Mouse (Mus musculus): Measurements from ENCODE around the gene Ccdc13. TPM values are rescaled to one million over a fixed set of nuclear protein-coding genes. Genes with fewer than 3 reads are reported as not detected.

Ccdc13 gene
- total and polyA plus RNA-seq, 3 experiments = 0.25 TPM; not detected in 2

DNA sequence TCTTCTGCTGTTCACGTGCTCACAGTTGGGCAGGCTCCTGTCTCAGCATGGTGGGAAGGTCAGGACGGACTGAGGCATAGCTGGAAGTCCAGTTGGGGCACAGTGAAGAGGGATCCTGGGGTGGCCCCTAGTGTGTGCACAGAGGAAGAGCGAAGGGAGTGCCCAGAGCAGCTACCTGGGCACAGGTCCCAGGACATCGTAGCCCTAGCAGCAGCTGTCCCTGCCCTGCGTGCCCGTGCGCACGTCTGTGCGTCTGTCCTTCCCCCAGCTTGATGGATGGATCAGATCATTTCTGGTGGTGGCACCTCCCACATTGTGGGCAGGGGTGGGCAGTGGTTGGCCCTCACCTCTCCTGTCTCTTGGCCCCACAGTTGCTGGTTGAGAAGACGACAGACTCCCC lies 77.0 kb downstream of the Ccdc13 start:
- TF ChIP-seq BHLHE40 (IDR thresholded peaks at IDR 0.05; ENCODE audit: low read depth, low read length) = no peak
- DNase-seq (ENCODE audit: extremely low read depth) = no peak
- peaks cover 25 to 61% of the 10 kb centered on the region in 2 experiments for H3K36me3 ChIP-seq (replicated peaks in 1 of 2; ENCODE audit: control insufficient read depth in 1 of 2, insufficient read depth in 1 of 2, low read length in 1 of 2)
- dilution Hi-C loops (cut with MboI; ENCODE audit: extremely low pct_ligation_motif_present, extremely low pct_unique_long_range_greater_than_20kb, low sequenced_read_pairs) = no loop called here
- H3K27me3 ChIP-seq (replicated peaks) = no peaks in the 10 kb centered on the region
- H3K9ac ChIP-seq (ENCODE audit: insufficient read depth, low read depth) = no peak overlapping the region
- H3K4me1 ChIP-seq (ENCODE audit: control insufficient read depth in 1 of 2, insufficient read depth in 2 of 2) = peaks cover 2 to 10% of the 10 kb centered on the region in 2 experiments; a peak in 2 of 4 replicates
- no peaks in the 10 kb centered on the region for H3K79me2 ChIP-seq (replicated peaks; ENCODE audit: control insufficient read depth, extremely low read depth, insufficient read depth, poor library complexity, severe bottlenecking)
- no peak overlapping the region for H3K4me3 ChIP-seq (replicated peaks in 1 of 3; ENCODE audit: low read depth in 2 of 3, low read length in 2 of 3, poor library complexity in 1 of 3)
- in situ Hi-C loops (cut with MboI; ENCODE audit: low pct_ligation_motif_present, low pct_unique_long_range_greater_than_20kb, low sequenced_read_pairs) = no loop called here
- no peak overlapping the region for H3K27ac ChIP-seq (ENCODE audit: insufficient read depth, low read depth)
- H3K4me2 ChIP-seq (ENCODE audit: insufficient read depth, low read depth, poor library complexity, severe bottlenecking) = no peak overlapping the region
- peaks cover 27% of the 10 kb centered on the region for H3K9me3 ChIP-seq (replicated peaks; ENCODE audit: low read length)

DNA sequence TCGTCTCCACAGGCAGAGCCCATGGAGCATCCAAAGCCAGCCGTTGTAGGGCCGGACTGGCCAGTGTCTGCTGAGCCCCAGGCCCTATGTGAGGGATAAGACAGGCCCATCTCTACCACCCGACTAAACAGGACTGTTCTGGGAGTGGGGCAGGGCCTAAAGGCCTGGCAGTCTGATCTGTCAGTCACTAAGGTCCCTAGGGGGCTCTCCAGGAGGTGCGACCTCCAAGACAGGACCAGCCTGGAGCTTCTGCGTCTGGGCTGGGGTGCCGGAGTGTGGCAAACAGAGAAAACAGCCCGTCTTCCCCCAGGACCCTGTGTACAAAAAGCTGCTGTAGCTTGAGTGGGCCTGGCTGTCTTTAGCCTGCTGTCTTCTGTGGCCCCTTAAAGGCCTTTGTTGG lies 77.5 kb downstream of the Ccdc13 start:
- Histone ChIP-seq H3K27me3 (replicated peaks) (no peaks in the 10 kb centered on the region), H3K4me1 (ENCODE audit: control insufficient read depth in 1 of 2, insufficient read depth in 2 of 2) (peaks cover 2 to 10% of the 10 kb centered on the region in 2 experiments; a peak in 2 of 4 replicates)
- dilution Hi-C loops (cut with MboI; ENCODE audit: extremely low pct_ligation_motif_present, extremely low pct_unique_long_range_greater_than_20kb, low sequenced_read_pairs) = no loop called here

DNA sequence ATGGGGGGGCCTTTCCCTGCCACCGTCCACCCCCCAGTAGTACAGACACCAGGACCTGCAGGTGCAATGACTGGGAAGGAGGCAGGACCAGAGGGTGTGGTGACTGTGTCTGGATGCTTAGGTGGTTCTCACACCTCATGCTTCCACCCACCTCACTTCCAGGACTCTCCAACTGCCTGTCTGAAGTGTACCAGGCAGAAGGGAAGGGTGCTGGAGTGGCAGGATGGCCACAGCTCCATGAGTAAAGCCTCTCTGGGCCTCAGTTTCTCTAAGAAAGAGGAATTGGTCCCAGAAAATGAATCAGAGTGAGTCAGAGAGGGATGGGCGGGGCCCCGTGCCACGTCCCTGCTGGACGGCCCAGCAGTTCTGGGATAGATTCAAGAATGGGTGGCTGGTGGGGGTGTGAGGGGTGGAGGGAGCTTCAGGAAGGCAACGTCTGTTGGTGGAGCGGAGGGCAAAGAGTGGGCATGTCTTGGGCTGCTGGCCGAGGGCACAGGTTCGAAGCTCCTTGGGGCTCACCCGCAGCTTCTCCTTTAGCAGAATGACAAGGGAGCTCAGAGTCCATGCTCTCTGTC lies 78.1 kb downstream of the Ccdc13 start:
- dilution Hi-C loops (cut with MboI; ENCODE audit: extremely low pct_ligation_motif_present, extremely low pct_unique_long_range_greater_than_20kb, low sequenced_read_pairs) = no loop called here
- Histone ChIP-seq H3K4me2 (ENCODE audit: insufficient read depth, low read depth, poor library complexity, severe bottlenecking) (no peak overlapping the region), H3K9ac (ENCODE audit: insufficient read depth, low read depth) (no peak overlapping the region), H3K27ac (ENCODE audit: insufficient read depth, low read depth) (no peak overlapping the region), H3K9me3 (replicated peaks; ENCODE audit: low read length) (peaks cover 27% of the 10 kb centered on the region), H3K4me1 (ENCODE audit: control insufficient read depth in 1 of 2, insufficient read depth in 2 of 2) (peaks cover 2 to 10% of the 10 kb centered on the region in 2 experiments; a peak in 2 of 4 replicates), H3K27me3 (replicated peaks) (no peaks in the 10 kb centered on the region), H3K79me2 (replicated peaks; ENCODE audit: control insufficient read depth, extremely low read depth, insufficient read depth, poor library complexity, severe bottlenecking) (no peaks in the 10 kb centered on the region), H3K36me3 (replicated peaks in 1 of 2; ENCODE audit: control insufficient read depth in 1 of 2, insufficient read depth in 1 of 2, low read length in 1 of 2) (peaks cover 30 to 65% of the 10 kb centered on the region in 2 experiments), H3K4me3 (replicated peaks in 1 of 3; ENCODE audit: low read depth in 2 of 3, low read length in 2 of 3, poor library complexity in 1 of 3) (no peak overlapping the region)
- in situ Hi-C loops (cut with MboI; ENCODE audit: low pct_ligation_motif_present, low pct_unique_long_range_greater_than_20kb, low sequenced_read_pairs) = no loop called here
- TF ChIP-seq ZC3H11A (IDR thresholded peaks at IDR 0.05; ENCODE audit: low read depth, low read length) (no peak), ZKSCAN1 (IDR thresholded peaks at IDR 0.05; ENCODE audit: borderline replicate concordance, low read depth, low read length) (no peak), USF2 (conservative IDR thresholded peaks at IDR 0.05; ENCODE audit: low read depth, low read length) (no peak), MXI1 (IDR thresholded peaks at IDR 0.05; ENCODE audit: low read depth, low read length) (no peak), ZMIZ1 (IDR thresholded peaks at IDR 0.05; ENCODE audit: low read depth, low read length) (no peak), CHD1 (IDR thresholded peaks at IDR 0.05; ENCODE audit: low read depth, low read length) (no peak), SMC3 (IDR thresholded peaks at IDR 0.05; ENCODE audit: low read depth, low read length) (no peak), MAZ (IDR thresholded peaks at IDR 0.05; ENCODE audit: low read depth, low read length) (no peak), POLR2A (IDR thresholded peaks at IDR 0.05; ENCODE audit: low read depth, low read length) (no peak), CTCF (conservative IDR thresholded peaks at IDR 0.05 in 1 of 2, IDR thresholded peaks at IDR 0.05 in 1 of 2; ENCODE audit: low read depth in 2 of 2, low read length in 2 of 2) (no peak), JUND (conservative IDR thresholded peaks at IDR 0.05; ENCODE audit: low read depth, low read length) (no peak), TCF12 (IDR thresholded peaks at IDR 0.05; ENCODE audit: low read depth, low read length) (no peak), IRF4 (IDR thresholded peaks at IDR 0.05; ENCODE audit: low read depth, low read length) (no peak), EP300 (IDR thresholded peaks at IDR 0.05; ENCODE audit: low read length) (no peak), BHLHE40 (IDR thresholded peaks at IDR 0.05; ENCODE audit: low read depth, low read length) (no peak), SIN3A (IDR thresholded peaks at IDR 0.05; ENCODE audit: low read length) (no peak), ETS1 (conservative IDR thresholded peaks at IDR 0.05; ENCODE audit: low read depth, low read length) (no peak)
- no peak for DNase-seq (ENCODE audit: extremely low read depth)

More for the DNA sequence above, 77.5 kb downstream of the Ccdc13 start:
- Histone ChIP-seq H3K4me3 (replicated peaks in 1 of 3; ENCODE audit: low read depth in 2 of 3, low read length in 2 of 3, poor library complexity in 1 of 3) (no peak overlapping the region), H3K9me3 (replicated peaks; ENCODE audit: low read length) (peaks cover 27% of the 10 kb centered on the region), H3K27ac (ENCODE audit: insufficient read depth, low read depth) (no peak overlapping the region), H3K79me2 (replicated peaks; ENCODE audit: control insufficient read depth, extremely low read depth, insufficient read depth, poor library complexity, severe bottlenecking) (no peaks in the 10 kb centered on the region), H3K9ac (ENCODE audit: insufficient read depth, low read depth) (no peak overlapping the region), H3K36me3 (replicated peaks in 1 of 2; ENCODE audit: control insufficient read depth in 1 of 2, insufficient read depth in 1 of 2, low read length in 1 of 2) (peaks cover 27 to 63% of the 10 kb centered on the region in 2 experiments), H3K4me2 (ENCODE audit: insufficient read depth, low read depth, poor library complexity, severe bottlenecking) (no peak overlapping the region)
- in situ Hi-C loops (cut with MboI; ENCODE audit: low pct_ligation_motif_present, low pct_unique_long_range_greater_than_20kb, low sequenced_read_pairs) = no loop called here
- TF ChIP-seq MAZ (IDR thresholded peaks at IDR 0.05; ENCODE audit: low read depth, low read length) (no peak), POLR2AphosphoS2 (IDR thresholded peaks at IDR 0.05; ENCODE audit: low read depth, low read length) (no peak), ETS1 (conservative IDR thresholded peaks at IDR 0.05; ENCODE audit: low read depth, low read length) (no peak), ZC3H11A (IDR thresholded peaks at IDR 0.05; ENCODE audit: low read depth, low read length) (no peak), NELFE (IDR thresholded peaks at IDR 0.05; ENCODE audit: low read depth, low read length) (no peak), PAX5 (IDR thresholded peaks at IDR 0.05; ENCODE audit: low read length) (no peak), E2F4 (IDR thresholded peaks at IDR 0.05; ENCODE audit: insufficient replicate concordance, low read depth, low read length) (no peak), NRF1 (IDR thresholded peaks at IDR 0.05; ENCODE audit: low read depth, low read length) (no peak), CHD2 (IDR thresholded peaks at IDR 0.05; ENCODE audit: low read length) (no peak), MXI1 (IDR thresholded peaks at IDR 0.05; ENCODE audit: low read depth, low read length) (no peak), BHLHE40 (IDR thresholded peaks at IDR 0.05; ENCODE audit: low read depth, low read length) (no peak), ZNF384 (IDR thresholded peaks at IDR 0.05; ENCODE audit: low read depth, low read length) (no peak), ELF1 (IDR thresholded peaks at IDR 0.05; ENCODE audit: low read depth, low read length) (no peak), MYC (IDR thresholded peaks at IDR 0.05; ENCODE audit: low read depth, low read length) (no peak), UBTF (IDR thresholded peaks at IDR 0.05; ENCODE audit: low read depth, low read length) (no peak)
- DNase-seq (ENCODE audit: extremely low read depth) = no peak
